8 mouse cellular contexts compared by ENCODE assay signal in the genomic region with DNA sequence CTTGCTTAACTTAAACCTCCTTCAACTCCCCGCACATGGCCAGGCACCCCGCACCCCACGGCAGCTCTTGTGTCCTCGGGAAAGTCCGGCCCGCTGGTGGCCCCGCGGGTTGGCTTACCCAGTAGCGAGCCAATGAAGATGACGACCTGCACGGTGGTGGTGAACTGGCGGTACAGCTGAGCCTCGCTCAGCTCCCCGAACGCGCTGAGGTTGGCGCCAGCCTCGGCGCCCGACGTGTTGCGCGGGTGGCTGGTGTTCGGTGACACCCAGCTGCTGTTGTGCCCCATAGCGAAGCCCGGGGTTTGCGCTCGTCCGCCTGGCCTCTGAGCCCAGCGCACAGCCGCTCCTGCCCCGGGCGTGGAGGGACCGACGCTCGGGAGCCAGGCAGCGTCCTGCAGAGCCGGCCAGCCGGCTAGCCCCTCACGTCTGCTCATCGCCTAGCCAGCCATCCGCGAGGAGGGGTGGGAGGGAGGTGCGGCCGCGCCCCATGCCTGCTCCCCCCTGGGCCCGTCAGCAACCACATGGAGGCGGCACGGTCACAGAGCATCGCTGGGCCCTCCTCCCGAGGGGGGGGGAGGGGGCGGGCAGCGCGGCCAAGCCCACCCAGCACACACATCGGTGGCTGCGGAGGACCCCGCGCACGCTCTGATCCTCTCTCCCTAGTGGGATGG. TPM values are rescaled to one million over a fixed set of nuclear protein-coding genes. Genes with fewer than 3 reads are reported as not detected.
DNase-seq lines count a peak whose midpoint lies in the region; ATAC-seq and TF ChIP-seq lines count a peak whose summit lies in the region.

Gene Gpr176 (minus strand): TSS at position 519 of the 671 bp plus-strand sequence.

- H3K4me2 ChIP-seq in intestine, postnatal 0 days (replicated peaks; ENCODE audit: low read depth) = peak within 1 kb of the TSS; percentile 97
- peak within 1 kb of the TSS; percentile 98 for H3K4me2 ChIP-seq in limb, embryonic 13.5 days (replicated peaks)
- H3K4me2 ChIP-seq in midbrain, postnatal 0 days (ENCODE audit: low read depth, low read length, poor library complexity, severe bottlenecking) = peak within 1 kb of the TSS; percentile 97
- peak within 1 kb of the TSS; percentile 98 for H3K4me2 ChIP-seq in stomach, embryonic 14.5 days (replicated peaks; ENCODE audit: low read depth, low read length)

- peak within 1 kb of the TSS; percentile 49 for H3K4me3 ChIP-seq in intestine, postnatal 0 days (ENCODE audit: low read depth, low read length)
- H3K4me3 ChIP-seq in limb, embryonic 13.5 days = peak within 1 kb of the TSS; percentile 53
- peak within 1 kb of the TSS; percentile 60 for H3K4me3 ChIP-seq in midbrain, postnatal 0 days (ENCODE audit: low read depth, low read length)
- H3K4me3 ChIP-seq in stomach, embryonic 14.5 days (ENCODE audit: low read depth, low read length) = peak within 1 kb of the TSS; percentile 48

- intact Hi-C loops in heart, postnatal 25 days (cut with DNase I) = no loop called here
- intact Hi-C loops in gastrocnemius, postnatal 14 days (cut with DNase I; ENCODE audit: low total_unique reads) = no loop called here

- DNase-seq in heart, adult 18-20 months = peak; percentile 7 to 23
- no peak for DNase-seq in heart, postnatal 25 days (ENCODE audit: low spot score)
- DNase-seq in cerebellum, postnatal 25 days = peak; percentile 71 to 72
- peak; percentile 22 for DNase-seq in gastrocnemius, postnatal 14 days
- DNase-seq in midbrain, postnatal 0 days (ENCODE audit: low spot score) = peak; percentile 63

- peaks cover 8% of the 10 kb centered on the region; the same call in 1 of the 2 replicates for H3K4me1 ChIP-seq in intestine, postnatal 0 days (replicated peaks; ENCODE audit: control insufficient read depth, insufficient read depth, low read length)
- peaks cover 18% of the 10 kb centered on the region for H3K4me1 ChIP-seq in limb, embryonic 13.5 days
- no peaks in the 10 kb centered on the region for H3K4me1 ChIP-seq in midbrain, postnatal 0 days (ENCODE audit: insufficient read depth, low read length)
- H3K4me1 ChIP-seq in stomach, embryonic 14.5 days (ENCODE audit: control insufficient read depth, insufficient read depth, low read length) = peaks cover 14% of the 10 kb centered on the region; the same call in 1 of the 2 replicates

- ATAC-seq in intestine, postnatal 0 days = peak; percentile 37; the same call in 1 of the 2 replicates
- peak; percentile 79 for ATAC-seq in limb, embryonic 13.5 days (ENCODE audit: low FRiP score, low read depth)
- ATAC-seq in midbrain, postnatal 0 days (ENCODE audit: low FRiP score) = peak; percentile 86
- ATAC-seq in stomach, embryonic 14.5 days (ENCODE audit: insufficient number of reproducible peaks, insufficient read depth, low FRiP score, low read depth) = peak; percentile 76

- H3K9ac ChIP-seq in intestine, postnatal 0 days (ENCODE audit: low read depth, low read length) = peak within 1 kb of the TSS; percentile 40
- H3K9ac ChIP-seq in limb, embryonic 13.5 days = peak within 1 kb of the TSS; percentile 66
- H3K9ac ChIP-seq in midbrain, postnatal 0 days (replicated peaks; ENCODE audit: low read length, poor library complexity, severe bottlenecking) = peak within 1 kb of the TSS; percentile 78
- H3K9ac ChIP-seq in stomach, embryonic 14.5 days (replicated peaks; ENCODE audit: low read depth, low read length) = peak within 1 kb of the TSS; percentile 33

- H3K27ac ChIP-seq in intestine, postnatal 0 days (ENCODE audit: low read depth, low read length) = no peak within 1 kb of the TSS
- no peak within 1 kb of the TSS for H3K27ac ChIP-seq in limb, embryonic 13.5 days
- peak within 1 kb of the TSS; percentile 79 for H3K27ac ChIP-seq in midbrain, postnatal 0 days (ENCODE audit: low read depth, low read length)
- no peak within 1 kb of the TSS for H3K27ac ChIP-seq in stomach, embryonic 14.5 days (ENCODE audit: low read length)

- H3K27me3 ChIP-seq in intestine, postnatal 0 days (replicated peaks; ENCODE audit: control insufficient read depth, insufficient read depth, low read length) = peaks cover 26% of the 10 kb centered on the region
- H3K27me3 ChIP-seq in limb, embryonic 13.5 days = peaks cover 40% of the 10 kb centered on the region
- H3K27me3 ChIP-seq in midbrain, postnatal 0 days (ENCODE audit: insufficient read depth, low read length) = peaks cover 3% of the 10 kb centered on the region; the same call in 1 of the 2 replicates
- H3K27me3 ChIP-seq in stomach, embryonic 14.5 days (ENCODE audit: control insufficient read depth, insufficient read depth, low read length) = 0 out of 2 replicates have a peak, but pooled peaks cover 2% of the 10 kb centered on the region

- no peaks in the 10 kb centered on the region for H3K9me3 ChIP-seq in intestine, postnatal 0 days (ENCODE audit: control insufficient read depth)
- H3K9me3 ChIP-seq in limb, embryonic 13.5 days = no peaks in the 10 kb centered on the region
- H3K9me3 ChIP-seq in midbrain, postnatal 0 days (ENCODE audit: low read length) = no peaks in the 10 kb centered on the region
- no peaks in the 10 kb centered on the region; the same call in 1 of the 2 replicates for H3K9me3 ChIP-seq in stomach, embryonic 14.5 days (ENCODE audit: control insufficient read depth, low read depth, low read length)

- no peaks in the 10 kb centered on the region; the same call in 1 of the 2 replicates for H3K36me3 ChIP-seq in intestine, postnatal 0 days (ENCODE audit: control insufficient read depth, insufficient read depth)
- H3K36me3 ChIP-seq in limb, embryonic 13.5 days = no peaks in the 10 kb centered on the region
- H3K36me3 ChIP-seq in midbrain, postnatal 0 days (ENCODE audit: insufficient read depth, low read length) = no peaks in the 10 kb centered on the region
- H3K36me3 ChIP-seq in stomach, embryonic 14.5 days (ENCODE audit: control insufficient read depth, insufficient read depth, low read length) = no peaks in the 10 kb centered on the region

- TF ChIP-seq CTCF in intestine, postnatal 0 days (IDR thresholded peaks at IDR 0.05; ENCODE audit: low read depth) = no peak; the same call in 1 of the 2 replicates
- TF ChIP-seq CTCF in midbrain, postnatal 0 days (IDR thresholded peaks at IDR 0.05) = 0 out of 2 replicates have a peak, but pooled peaks have one; percentile 14

- WGBS in intestine, postnatal 0 days = under 1% methylated on average over 58 of the region's 59 CpGs
- WGBS in limb, embryonic 13.5 days = 0% methylated on average over 44 of the region's 59 CpGs
- under 1% methylated on average over 47 of the region's 59 CpGs for WGBS in midbrain, postnatal 0 days
- under 1% methylated on average over 54 of the region's 59 CpGs for whole genome bisulfite sequencing in stomach, embryonic 14.5 days

RNA-seq across cellular contexts. Expression of gene Gpr176, which starts in this region (rescaled TPM):
- under 1 TPM in 1 of 2 experiments, not detected in 1; 0.07 TPM for total RNA-seq in heart, adult 18-20 months (2021)
- under 1 TPM; 0.10 to 0.11 TPM for total RNA-seq in heart, postnatal 25 days (2021)
- under 1 TPM; 0.20 to 0.23 TPM for total RNA-seq in gastrocnemius, postnatal 14 days (2021)
- polyA plus RNA-seq in intestine, postnatal 0 days (2015; fragmentation: Nextera tagmentation; extraction: Ambion mirVana) = 0.57 and 0.84 TPM in 2 replicates
- polyA plus RNA-seq in limb, embryonic 13.5 days (2015; fragmentation: Nextera tagmentation; extraction: Ambion mirVana) = 0.34 and 0.38 TPM in 2 replicates
- 13.1 and 15.1 TPM in 2 replicates for total RNA-seq in midbrain, postnatal 0 days (2014; rRNA removed)
- polyA plus RNA-seq in midbrain, postnatal 0 days (2015; fragmentation: Nextera tagmentation; extraction: Ambion mirVana) = 9.0 and 9.3 TPM in 2 replicates
- polyA plus RNA-seq in stomach, embryonic 14.5 days (2014; fragmentation: Nextera tagmentation; extraction: Ambion mirVana) = 0.41 and 0.57 TPM in 2 replicates

Comparison
In these comparisons a context has a peak if more than half of its experiments do, and no peak if none do; other contexts are left out.
1. RNA of gene Gpr176 (total RNA-seq): 13.1 to 15.1 TPM in midbrain, postnatal 0 days; 0.20 to 0.23 TPM in gastrocnemius, postnatal 14 days, 0.10 to 0.11 TPM in heart, postnatal 25 days and 0.07 TPM in heart, adult 18-20 months; every median in the first group is over 10 times any median in the second.
2. Peak in DNase-seq in heart, adult 18-20 months; RNA of the gene not detected or under 1 TPM.
3. Peak in DNase-seq in gastrocnemius, postnatal 14 days; RNA of the gene not detected or under 1 TPM.
4. Peak in ATAC-seq, H3K4me3 ChIP-seq, H3K9ac ChIP-seq and H3K4me2 ChIP-seq in intestine, postnatal 0 days; RNA of the gene not detected or under 1 TPM.
5. Peak in ATAC-seq, H3K4me3 ChIP-seq, H3K9ac ChIP-seq and H3K4me2 ChIP-seq in limb, embryonic 13.5 days; RNA of the gene not detected or under 1 TPM.
6. Peak in ATAC-seq, H3K4me3 ChIP-seq, H3K9ac ChIP-seq and H3K4me2 ChIP-seq in stomach, embryonic 14.5 days; RNA of the gene not detected or under 1 TPM.
7. Peak in every context shown above with its lines, with median percentiles within 50 percentile points of each other: ATAC-seq, H3K4me2 ChIP-seq, H3K4me3 ChIP-seq and H3K9ac ChIP-seq.